Mouse (Mus musculus) midbrain, embryonic 11.5 days (tissue): ENCODE results near the gene Ndufa5. TPM values are rescaled to one million over a fixed set of nuclear protein-coding genes. Genes with fewer than 3 reads are reported as not detected.

Experiments
- ATAC-seq: fragments of 200-750 bp; cut with Nextera tagmentation; 2 replicates; pipeline ENCODE4 v1.8.0; 2017; ENCODE audit warnings: moderate TSS enrichment, moderate library complexity; ENCODE audit not compliant: low FRiP score
- DNase-seq: peaks from one replicate; pipeline ENCODE4 v3.0.0; 2015; ENCODE audit warnings: low spot score; ENCODE audit errors: missing footprints
- H3K27ac ChIP-seq: fragments of 300-500 bp; sonication (generic); 2 replicates; pipeline ENCODE4 v1.5.1; 2014; ENCODE audit warnings: low read depth, low read length
- H3K27me3 ChIP-seq: fragments of 300-500 bp; sonication (generic); 2 replicates; pipeline ENCODE4 v1.6.1; 2014; ENCODE audit warnings: mild to moderate bottlenecking, low read length, moderate library complexity, mixed read lengths; ENCODE audit not compliant: control insufficient read depth, insufficient read depth
- H3K36me3 ChIP-seq: fragments of 300-500 bp; sonication (generic); 2 replicates; pipeline ENCODE4 v1.6.1; 2014; ENCODE audit warnings: mild to moderate bottlenecking, low read length, moderate library complexity, mixed read lengths; ENCODE audit not compliant: control insufficient read depth, insufficient read depth
- H3K4me1 ChIP-seq: fragments of 300-500 bp; sonication (generic); 2 replicates; pipeline ENCODE4 v1.6.1; 2014; ENCODE audit warnings: low read length; ENCODE audit not compliant: control insufficient read depth, insufficient read depth
- H3K4me2 ChIP-seq: fragments of 300-500 bp; sonication (generic); 2 replicates; pipeline ENCODE4 v1.6.1; 2014; ENCODE audit warnings: mild to moderate bottlenecking, moderate library complexity
- H3K4me3 ChIP-seq: fragments of 300-500 bp; sonication (generic); 2 replicates; pipeline ENCODE4 v1.5.1; 2014; ENCODE audit warnings: low read depth, low read length
- H3K9ac ChIP-seq: fragments of 300-500 bp; sonication (generic); 2 replicates; pipeline ENCODE4 v1.6.1; 2014; ENCODE audit warnings: low read length
- H3K9me3 ChIP-seq: fragments of 300-500 bp; sonication (generic); 2 replicates; pipeline ENCODE4 v1.6.1; 2016; ENCODE audit warnings: low read length; ENCODE audit not compliant: control insufficient read depth
- WGBS: fragments of 180-500 bp; shearing (Covaris S2); extraction: QIAGEN DNeasy Blood & Tissue Kit; methylation state at CpG from one replicate; pipeline ENCODE4 v1.1.7; 2014; 5-methylcytosine and 5-hydroxymethylcytosine counted together
- polyA plus RNA-seq: library from polyadenylated mRNA; unstranded; fragments of >200 nt; fragmentation: Nextera tagmentation; extraction: Ambion mirVana; gene quantifications from 2 replicates; pipeline ENCODE4 v1.2.1, GENCODE M21; 2014

The Ndufa5 gene
- polyA plus RNA-seq, 1 experiment from 2014 or later, result 258 TPM

DNA sequence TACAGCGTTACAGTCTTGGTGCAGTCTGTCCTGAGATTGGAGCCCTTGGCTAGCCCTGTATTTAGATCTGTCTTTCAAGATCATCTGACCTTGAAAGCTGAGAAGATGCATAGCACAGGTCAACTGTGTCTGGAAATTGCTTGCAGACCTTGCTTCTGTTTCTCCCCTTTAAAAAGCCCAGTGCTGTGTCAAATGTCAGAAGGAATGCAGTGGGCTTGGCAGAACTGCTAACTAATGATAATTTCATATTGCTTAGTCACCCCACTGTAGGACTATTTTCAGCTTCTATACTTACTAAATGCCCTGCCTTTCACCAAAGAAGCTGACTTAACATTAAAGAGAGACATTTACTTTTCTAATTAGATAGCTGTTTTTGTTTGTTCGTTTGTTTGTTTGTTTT, 27.7 kb upstream of the Ndufa5 start:
- no peaks in the 10 kb centered on the region for H3K27me3 ChIP-seq
- 81% methylated on average over 2 of the region's 2 CpGs for WGBS
- H3K27ac ChIP-seq, result no peak overlapping the region
- no peak overlapping the region for H3K4me2 ChIP-seq
- ATAC-seq (no peak), DNase-seq (no peak)
- H3K9ac ChIP-seq, result no peak overlapping the region
- no peak overlapping the region for H3K4me3 ChIP-seq
- no peaks in the 10 kb centered on the region for H3K36me3 ChIP-seq
- H3K4me1 ChIP-seq, result no peaks in the 10 kb centered on the region
- no peaks in the 10 kb centered on the region for H3K9me3 ChIP-seq

DNA sequence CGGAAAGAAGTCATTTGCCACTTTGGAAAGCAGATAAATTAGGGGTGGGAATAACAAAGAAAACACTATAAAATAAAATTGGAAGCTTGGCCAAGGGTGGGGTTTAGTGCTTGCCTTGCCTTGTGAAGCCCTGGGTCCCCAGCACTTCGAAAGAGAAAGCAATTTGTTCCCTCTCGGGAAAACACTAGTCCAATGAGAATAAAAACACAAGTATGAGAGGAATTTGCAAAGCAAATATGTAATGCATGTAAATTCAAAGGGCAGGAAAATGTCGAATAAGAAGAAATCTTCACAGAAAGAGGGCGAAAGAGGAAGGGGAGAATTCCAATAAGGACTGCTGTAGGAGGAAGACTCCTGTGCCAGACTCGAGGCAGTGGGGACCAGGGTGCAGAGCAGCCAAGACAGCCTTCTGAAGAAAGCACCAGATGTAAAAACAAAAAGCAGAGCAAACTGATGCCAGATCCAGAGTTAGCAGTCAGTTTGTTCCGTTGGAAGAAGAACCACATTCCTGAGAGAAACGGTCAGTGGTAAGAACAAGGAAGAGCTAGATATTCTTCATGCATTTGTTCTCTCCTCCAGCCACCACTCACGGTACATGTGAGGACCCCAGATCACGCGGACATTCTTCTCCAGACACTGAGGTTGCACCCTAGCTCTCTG, 26.7 kb upstream of the Ndufa5 start:
- no peaks in the 10 kb centered on the region for H3K36me3 ChIP-seq
- no peak overlapping the region for H3K27ac ChIP-seq
- H3K9me3 ChIP-seq, result no peaks in the 10 kb centered on the region
- H3K9ac ChIP-seq, result no peak overlapping the region
- no peak overlapping the region for H3K4me2 ChIP-seq
- no peak overlapping the region for H3K4me3 ChIP-seq
- no peaks in the 10 kb centered on the region for H3K4me1 ChIP-seq
- WGBS, result 78% methylated on average over 11 of the region's 11 CpGs
- H3K27me3 ChIP-seq, result no peaks in the 10 kb centered on the region
- ATAC-seq, result no peak
- DNase-seq, result no peak

DNA sequence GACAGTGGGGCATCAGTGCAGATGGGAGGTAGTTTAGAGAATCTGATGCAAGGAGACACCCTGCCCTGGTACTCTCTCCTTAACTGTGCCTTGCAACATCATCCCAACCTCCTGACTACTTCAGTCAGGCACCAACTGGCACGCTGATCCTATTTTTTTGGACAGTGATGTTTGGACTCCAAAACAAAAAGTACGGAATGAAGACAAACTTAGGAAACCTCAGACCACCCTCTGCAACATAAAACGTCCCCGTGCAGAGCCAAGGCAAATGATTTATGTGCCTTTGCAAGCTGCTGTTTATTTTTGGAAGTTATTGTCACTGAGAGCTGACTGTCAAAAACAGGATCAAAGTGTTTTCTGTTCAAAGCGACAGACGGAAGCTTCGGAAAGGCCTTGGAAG, 24.2 kb upstream of the Ndufa5 start:
- 82% methylated on average over 7 of the region's 7 CpGs for WGBS
- no peak for DNase-seq
- no peak overlapping the region for H3K4me2 ChIP-seq
- H3K36me3 ChIP-seq, result no peaks in the 10 kb centered on the region
- no peaks in the 10 kb centered on the region for H3K27me3 ChIP-seq
- no peak for ATAC-seq
- H3K4me3 ChIP-seq, result no peak overlapping the region
- no peak overlapping the region for H3K9ac ChIP-seq
- no peaks in the 10 kb centered on the region for H3K4me1 ChIP-seq
- no peak overlapping the region for H3K27ac ChIP-seq
- no peaks in the 10 kb centered on the region for H3K9me3 ChIP-seq

DNA sequence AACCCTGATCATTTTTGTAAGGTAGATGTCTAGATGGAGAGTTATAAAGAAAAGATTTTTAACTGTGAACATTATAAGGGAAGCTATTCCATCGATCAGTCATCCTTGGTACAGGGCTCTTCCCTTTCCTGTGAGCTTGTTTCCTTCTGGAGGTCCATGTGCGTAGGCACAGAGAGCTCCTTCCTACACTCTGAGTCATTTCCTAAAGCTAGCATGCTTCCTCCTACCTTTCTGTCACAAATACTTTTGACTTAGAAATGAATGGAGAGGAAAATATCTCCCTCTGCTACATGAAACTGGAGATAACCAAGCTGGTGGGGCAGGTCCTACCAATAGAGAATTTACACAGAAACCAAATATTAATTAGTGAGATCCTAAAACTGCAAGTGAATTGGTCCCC, 22.0 kb upstream of the Ndufa5 start:
- WGBS, result 86% methylated on average over 2 of the region's 2 CpGs
- Histone ChIP-seq H3K4me1 (no peaks in the 10 kb centered on the region), H3K4me2 (no peak overlapping the region), H3K4me3 (no peak overlapping the region), H3K27me3 (no peaks in the 10 kb centered on the region), H3K9ac (no peak overlapping the region), H3K27ac (no peak overlapping the region), H3K36me3 (no peaks in the 10 kb centered on the region), H3K9me3 (no peaks in the 10 kb centered on the region)
- DNase-seq (no peak), ATAC-seq (no peak)

DNA sequence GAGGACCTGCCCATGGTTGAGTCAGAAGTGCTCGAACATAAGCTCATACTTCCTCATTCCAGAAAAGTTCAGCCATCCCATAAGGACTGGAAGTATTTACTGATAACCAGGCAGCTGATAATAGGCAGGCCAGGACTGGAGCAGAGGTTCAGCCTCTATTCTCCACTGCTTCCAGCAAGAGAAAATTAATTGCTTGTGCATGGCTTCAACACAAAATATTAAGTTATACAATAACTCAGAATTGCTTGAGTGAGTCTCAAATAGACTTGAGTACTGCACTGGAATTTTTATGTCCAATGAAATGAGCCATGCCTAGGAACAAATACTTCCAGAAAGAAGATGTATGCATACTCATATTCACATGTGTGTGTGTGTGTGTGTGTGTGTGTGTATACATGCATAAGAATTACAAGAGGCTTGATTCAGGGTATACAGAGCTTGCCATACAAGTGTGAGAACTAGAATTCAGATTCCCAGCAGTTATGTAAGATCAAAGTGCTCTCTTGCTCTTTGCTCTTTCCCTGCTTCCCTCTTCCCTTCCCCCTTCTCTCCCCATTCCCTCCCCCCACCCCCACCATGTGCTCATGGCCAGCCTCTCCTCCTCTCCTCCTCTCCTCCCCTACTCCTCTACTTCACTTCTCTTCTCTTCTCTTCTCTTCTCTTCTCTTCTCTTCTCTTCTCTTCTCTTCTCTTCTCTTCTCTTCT, 19.1 kb upstream of the Ndufa5 start:
- DNase-seq, result no peak
- no peaks in the 10 kb centered on the region for H3K9me3 ChIP-seq
- WGBS, result 88% methylated on average over 1 of the region's 1 CpGs

DNA sequence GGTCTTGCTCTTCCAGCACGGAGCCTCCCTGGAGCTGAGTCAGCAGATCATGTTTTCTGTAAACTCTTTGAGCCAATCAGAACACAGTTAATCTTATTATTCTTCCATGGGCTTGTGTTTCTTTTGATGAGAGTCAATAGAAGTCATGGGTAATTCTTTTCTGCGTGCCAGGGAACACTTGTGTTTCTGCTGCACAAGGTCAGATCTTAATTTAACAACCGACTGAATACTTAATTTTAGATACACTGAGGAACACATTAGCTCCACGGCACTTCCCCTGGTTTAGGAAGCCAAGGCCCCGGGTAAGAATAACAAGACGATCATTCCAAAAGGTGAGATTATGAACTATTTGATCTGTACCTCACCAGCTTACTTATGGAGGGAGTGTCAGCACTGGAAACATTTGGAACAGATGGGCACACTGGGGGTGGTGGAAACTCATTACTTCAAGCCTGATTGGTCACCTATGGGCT, 15.3 kb upstream of the Ndufa5 start:
- H3K4me1 ChIP-seq, result no peaks in the 10 kb centered on the region
- no peak overlapping the region for H3K4me2 ChIP-seq
- no peaks in the 10 kb centered on the region for H3K36me3 ChIP-seq
- no peaks in the 10 kb centered on the region for H3K9me3 ChIP-seq
- H3K27me3 ChIP-seq, result no peaks in the 10 kb centered on the region
- no peak overlapping the region for H3K9ac ChIP-seq
- ATAC-seq, result no peak
- no peak overlapping the region for H3K27ac ChIP-seq
- WGBS, result 82% methylated on average over 6 of the region's 6 CpGs
- no peak for DNase-seq
- H3K4me3 ChIP-seq, result no peak overlapping the region

More for the DNA sequence above, 19.1 kb upstream of the Ndufa5 start:
- ATAC-seq, result no peak
- Histone ChIP-seq H3K27me3 (no peaks in the 10 kb centered on the region), H3K36me3 (no peaks in the 10 kb centered on the region), H3K4me3 (no peak overlapping the region), H3K4me2 (no peak overlapping the region), H3K27ac (no peak overlapping the region), H3K9ac (no peak overlapping the region), H3K4me1 (no peaks in the 10 kb centered on the region)

DNA sequence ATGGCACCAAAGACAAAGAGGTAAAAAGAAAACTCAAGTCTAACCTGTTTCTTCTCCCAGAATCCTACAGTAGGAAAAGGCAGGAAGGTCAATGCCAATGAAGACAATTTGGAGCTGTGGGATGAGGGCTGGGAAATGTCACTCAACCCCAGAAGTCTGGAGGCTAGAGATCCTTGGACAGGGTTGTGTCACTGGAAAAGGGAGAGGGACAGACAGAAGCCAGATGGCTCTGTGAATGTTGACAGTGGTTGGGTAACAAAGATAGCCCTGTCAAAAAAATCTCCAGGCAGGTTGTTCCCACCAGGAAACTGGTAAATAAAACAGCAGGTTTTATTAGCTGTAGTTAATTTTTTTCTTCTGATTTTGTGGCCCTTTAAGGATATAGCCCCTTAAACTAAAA, 14.6 kb upstream of the Ndufa5 start:
- Histone ChIP-seq H3K27me3 (no peaks in the 10 kb centered on the region), H3K36me3 (no peaks in the 10 kb centered on the region), H3K4me3 (no peak overlapping the region), H3K9me3 (no peaks in the 10 kb centered on the region), H3K4me2 (no peak overlapping the region), H3K4me1 (no peaks in the 10 kb centered on the region), H3K9ac (no peak overlapping the region), H3K27ac (no peak overlapping the region)
- DNase-seq (no peak), ATAC-seq (no peak)

DNA sequence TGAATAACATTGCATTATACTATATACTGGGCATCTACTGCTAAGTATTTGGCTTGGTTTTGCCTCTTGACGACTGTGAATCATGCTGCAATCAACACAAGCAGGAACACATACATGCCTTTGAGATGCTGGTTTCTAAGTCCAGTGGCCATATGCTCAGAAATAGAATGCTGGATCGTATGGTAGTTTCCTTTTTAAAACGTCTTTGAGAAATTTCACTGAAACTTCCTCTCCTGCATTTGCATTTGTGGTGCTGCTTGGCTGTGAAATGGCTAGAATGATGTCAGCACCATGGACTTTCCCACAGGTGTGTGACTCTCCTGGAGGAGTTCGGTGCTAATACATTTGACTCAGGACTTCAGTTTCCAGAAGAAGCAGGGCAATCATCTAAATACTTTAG, 12.3 kb upstream of the Ndufa5 start:
- no peak overlapping the region for H3K4me2 ChIP-seq
- 79% methylated on average over 4 of the region's 4 CpGs for WGBS
- no peak for ATAC-seq
- no peaks in the 10 kb centered on the region for H3K9me3 ChIP-seq
- H3K27me3 ChIP-seq, result no peaks in the 10 kb centered on the region
- DNase-seq, result no peak
- H3K4me3 ChIP-seq, result no peak overlapping the region
- no peak overlapping the region for H3K27ac ChIP-seq
- no peak overlapping the region for H3K9ac ChIP-seq
- no peaks in the 10 kb centered on the region for H3K4me1 ChIP-seq
- H3K36me3 ChIP-seq, result no peaks in the 10 kb centered on the region

DNA sequence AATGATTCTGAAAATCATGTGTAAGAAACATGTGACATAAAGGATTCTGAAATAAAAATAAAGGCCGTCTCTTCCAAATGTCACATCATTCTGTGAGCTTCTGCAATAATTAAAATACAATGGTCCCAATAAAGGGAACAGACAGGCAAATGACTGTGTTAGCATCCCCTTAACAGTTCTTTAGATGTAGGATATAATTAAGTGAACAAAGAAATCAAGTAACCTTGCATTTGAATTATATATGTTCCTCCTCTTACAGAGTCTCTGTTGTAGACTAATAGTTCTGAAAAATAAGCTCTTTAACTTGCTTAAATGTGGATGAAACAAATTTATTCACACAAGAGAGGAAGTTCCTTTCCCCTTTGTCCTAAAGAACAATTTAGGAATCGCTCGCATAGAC, 10.6 kb upstream of the Ndufa5 start:
- H3K9ac ChIP-seq, result no peak overlapping the region
- no peak for DNase-seq
- WGBS, result 90% methylated on average over 3 of the region's 3 CpGs

More for the DNA sequence above, 10.6 kb upstream of the Ndufa5 start:
- Histone ChIP-seq H3K27me3 (no peaks in the 10 kb centered on the region), H3K4me2 (no peak overlapping the region), H3K4me1 (no peaks in the 10 kb centered on the region), H3K27ac (no peak overlapping the region), H3K36me3 (no peaks in the 10 kb centered on the region), H3K4me3 (no peak overlapping the region), H3K9me3 (no peaks in the 10 kb centered on the region)
- ATAC-seq, result no peak
